Mouse (Mus musculus): ENCODE measurements at regions not wholly inside any gene's neighbourhood (a gene's known extent, or its start where the extent isn't known, plus 50 kb on each side); places are given as distances from the start of the nearest gene placed in this dataset.

- DNase-seq (ENCODE audit: inconsistent age in 2 of 2, low spot score in 1 of 2): peak; percentile 73 to 88
Measured at GRCm38 (mm10) chr1:193705205-193705604, 335.1 kb upstream of the Camk1g start.

GRCm38 (mm10) chr1:193702707-193703419, 332.8 kb upstream of the Camk1g start:
- peak; percentile 76 to 85 for DNase-seq (ENCODE audit: inconsistent age in 2 of 2, low spot score in 1 of 2)

GRCm38 (mm10) chr1:193700217-193700616, 330.1 kb upstream of the Camk1g start:
- no peak for DNase-seq (ENCODE audit: inconsistent age in 2 of 2, low spot score in 1 of 2)

GRCm38 (mm10) chr1:193698603-193699266, 328.6 kb upstream of the Camk1g start:
- DNase-seq (ENCODE audit: inconsistent age in 2 of 2, low spot score in 1 of 2): peak; percentile 73 to 92

GRCm38 (mm10) chr1:193697857-193698256, 327.8 kb upstream of the Camk1g start:
- no peak for DNase-seq (ENCODE audit: inconsistent age in 2 of 2, low spot score in 1 of 2)

GRCm38 (mm10) chr1:193697001-193697400, 326.9 kb upstream of the Camk1g start:
- peak; percentile 24 to 28 for DNase-seq (ENCODE audit: inconsistent age in 2 of 2, low spot score in 1 of 2)

GRCm38 (mm10) chr1:193692991-193693390, 322.9 kb upstream of the Camk1g start:
- DNase-seq (ENCODE audit: inconsistent age in 2 of 2, low spot score in 1 of 2): peak in 1 of 2 experiments; percentile 25

- peak in 1 of 2 experiments; percentile 37 for DNase-seq (ENCODE audit: inconsistent age in 2 of 2, low spot score in 1 of 2)
Measured at GRCm38 (mm10) chr1:193689601-193690000, 319.5 kb upstream of the Camk1g start.

- no peak for DNase-seq (ENCODE audit: inconsistent age in 2 of 2, low spot score in 1 of 2)
Measured at GRCm38 (mm10) chr1:193682917-193683316, 312.8 kb upstream of the Camk1g start.

GRCm38 (mm10) chr1:193678448-193678847, 308.4 kb upstream of the Camk1g start:
- no peak for DNase-seq (ENCODE audit: inconsistent age in 2 of 2, low spot score in 1 of 2)

- DNase-seq (ENCODE audit: inconsistent age in 2 of 2, low spot score in 1 of 2): peak; percentile 9 to 64
Measured at GRCm38 (mm10) chr1:193673236-193673830, 303.2 kb upstream of the Camk1g start.

- DNase-seq (ENCODE audit: inconsistent age in 2 of 2, low spot score in 1 of 2): no peak
Measured at GRCm38 (mm10) chr1:193672681-193673080, 302.6 kb upstream of the Camk1g start.

- peak; percentile 13 to 28 for DNase-seq (ENCODE audit: inconsistent age in 2 of 2, low spot score in 1 of 2)
Measured at GRCm38 (mm10) chr1:193671816-193672254, 301.7 kb upstream of the Camk1g start.

GRCm38 (mm10) chr1:193671046-193671445, 300.9 kb upstream of the Camk1g start:
- no peak for DNase-seq (ENCODE audit: inconsistent age in 2 of 2, low spot score in 1 of 2)

GRCm38 (mm10) chr1:193670008-193670407, 299.9 kb upstream of the Camk1g start:
- no peak for DNase-seq (ENCODE audit: inconsistent age in 2 of 2, low spot score in 1 of 2)

- DNase-seq (ENCODE audit: inconsistent age in 2 of 2, low spot score in 1 of 2): peak; percentile 12 to 49
Measured at GRCm38 (mm10) chr1:193668841-193669240, 298.7 kb upstream of the Camk1g start.

- no peak for DNase-seq (ENCODE audit: inconsistent age in 2 of 2, low spot score in 1 of 2)
Measured at GRCm38 (mm10) chr1:193665854-193666253, 295.8 kb upstream of the Camk1g start.

- no peak for DNase-seq (ENCODE audit: inconsistent age in 2 of 2, low spot score in 1 of 2)
Measured at GRCm38 (mm10) chr1:193664569-193664968, 294.5 kb upstream of the Camk1g start.

- DNase-seq (ENCODE audit: inconsistent age in 2 of 2, low spot score in 1 of 2): no peak
Measured at GRCm38 (mm10) chr1:193663587-193663986, 293.5 kb upstream of the Camk1g start.

GRCm38 (mm10) chr1:193662166-193662890, 292.2 kb upstream of the Camk1g start:
- no peak for DNase-seq (ENCODE audit: inconsistent age in 2 of 2, low spot score in 1 of 2)

GRCm38 (mm10) chr1:193661377-193661776, 291.3 kb upstream of the Camk1g start:
- no peak for DNase-seq (ENCODE audit: inconsistent age in 2 of 2, low spot score in 1 of 2)
